Mouse (Mus musculus) intestine, embryonic 14.5 days (tissue): ENCODE data around the gene Babam2. TPM values are rescaled to one million over a fixed set of nuclear protein-coding genes. Genes with fewer than 3 reads are reported as not detected.

Source experiments
- ATAC-seq: fragments of 200-750 bp; cut with Nextera tagmentation; replicated peaks from 2 replicates; pipeline ENCODE4 v1.8.0; 2017; ENCODE audit warnings: low read depth, moderate number of reproducible peaks, moderate TSS enrichment, moderate library complexity; ENCODE audit not compliant: low FRiP score, low TSS enrichment
- DNase-seq: peaks from one replicate; pipeline ENCODE4 v3.0.0-alpha.2; 2018; ENCODE audit warnings: low spot score
- H3K27ac ChIP-seq: fragments of 300-500 bp; sonication (generic); 2 replicates; pipeline ENCODE4 v1.5.1; 2014; ENCODE audit warnings: low read depth, mild to moderate bottlenecking, control low read depth
- H3K27me3 ChIP-seq: fragments of 300-500 bp; sonication (generic); replicated peaks from 2 replicates; pipeline ENCODE4 v1.6.1; 2014; ENCODE audit warnings: low read length, control low read depth; ENCODE audit not compliant: control insufficient read depth, insufficient read depth
- H3K36me3 ChIP-seq: fragments of 300-500 bp; sonication (generic); 2 replicates; pipeline ENCODE4 v1.6.1; 2014; ENCODE audit warnings: low read length, control low read depth; ENCODE audit not compliant: control insufficient read depth, insufficient read depth
- H3K4me1 ChIP-seq: fragments of 300-500 bp; sonication (generic); replicated peaks from 2 replicates; pipeline ENCODE4 v1.6.1; 2014; ENCODE audit warnings: low read length, control low read depth, mixed read lengths; ENCODE audit not compliant: control insufficient read depth, insufficient read depth
- H3K4me2 ChIP-seq: fragments of 300-500 bp; sonication (generic); 2 replicates; pipeline ENCODE4 v1.6.1; 2014; ENCODE audit warnings: low read length
- H3K4me3 ChIP-seq: fragments of 300-500 bp; sonication (generic); 2 replicates; pipeline ENCODE4 v1.5.1; 2014; ENCODE audit warnings: low read depth, low read length, control low read depth, mixed read lengths
- H3K9ac ChIP-seq: fragments of 300-500 bp; sonication (generic); 2 replicates; pipeline ENCODE4 v1.6.1; 2014; ENCODE audit warnings: mild to moderate bottlenecking, low read length
- H3K9me3 ChIP-seq: fragments of 300-500 bp; sonication (generic); 2 replicates; pipeline ENCODE4 v1.6.1; 2016; ENCODE audit warnings: low read length, control low read depth; ENCODE audit not compliant: control insufficient read depth
- WGBS: fragments of 180-500 bp; shearing (Covaris S2); extraction: QIAGEN DNeasy Blood & Tissue Kit; methylation state at CpG from one replicate; pipeline ENCODE4 v1.1.7; 2014; 5-methylcytosine and 5-hydroxymethylcytosine counted together
- polyA plus RNA-seq: library from polyadenylated mRNA; unstranded; fragments of >200 nt; fragmentation: Nextera tagmentation; extraction: Ambion mirVana; gene quantifications from 2 replicates; pipeline ENCODE4 v1.2.1, GENCODE M21; 2014

Gene Babam2
- polyA plus RNA-seq, 1 experiment from 2014 or later: 43.5 TPM

DNA sequence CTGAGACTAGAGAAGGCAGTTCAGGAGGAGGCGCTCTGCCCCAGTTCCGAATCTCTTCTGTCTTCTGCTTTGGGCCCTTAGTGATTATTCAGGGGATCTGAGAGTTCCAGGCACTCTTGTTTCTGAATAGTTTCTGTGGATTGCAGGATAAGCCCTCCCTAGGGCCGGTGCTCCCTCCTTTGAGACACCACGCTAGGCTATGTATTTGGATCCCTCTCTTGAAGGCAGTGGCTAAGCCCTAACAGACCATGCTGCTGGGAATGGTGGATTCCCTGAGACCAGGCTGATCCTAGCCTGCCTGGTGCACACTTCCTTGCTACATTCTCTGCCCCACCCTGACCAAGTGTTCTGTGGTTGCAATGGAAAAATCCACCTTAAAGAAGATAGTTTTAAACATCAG is 371.6 kb downstream of the Babam2 start:
- DNase-seq (peak; percentile 43), ATAC-seq (no peak)
- Histone ChIP-seq H3K27me3 (no peaks in the 10 kb centered on the region), H3K4me1 (peaks cover 21% of the 10 kb centered on the region), H3K27ac (no peak overlapping the region), H3K4me3 (no peak overlapping the region), H3K36me3 (no peaks in the 10 kb centered on the region), H3K9ac (no peak overlapping the region), H3K4me2 (no peak overlapping the region), H3K9me3 (no peaks in the 10 kb centered on the region)
- 82% methylated on average over 4 of the region's 4 CpGs for WGBS

DNA sequence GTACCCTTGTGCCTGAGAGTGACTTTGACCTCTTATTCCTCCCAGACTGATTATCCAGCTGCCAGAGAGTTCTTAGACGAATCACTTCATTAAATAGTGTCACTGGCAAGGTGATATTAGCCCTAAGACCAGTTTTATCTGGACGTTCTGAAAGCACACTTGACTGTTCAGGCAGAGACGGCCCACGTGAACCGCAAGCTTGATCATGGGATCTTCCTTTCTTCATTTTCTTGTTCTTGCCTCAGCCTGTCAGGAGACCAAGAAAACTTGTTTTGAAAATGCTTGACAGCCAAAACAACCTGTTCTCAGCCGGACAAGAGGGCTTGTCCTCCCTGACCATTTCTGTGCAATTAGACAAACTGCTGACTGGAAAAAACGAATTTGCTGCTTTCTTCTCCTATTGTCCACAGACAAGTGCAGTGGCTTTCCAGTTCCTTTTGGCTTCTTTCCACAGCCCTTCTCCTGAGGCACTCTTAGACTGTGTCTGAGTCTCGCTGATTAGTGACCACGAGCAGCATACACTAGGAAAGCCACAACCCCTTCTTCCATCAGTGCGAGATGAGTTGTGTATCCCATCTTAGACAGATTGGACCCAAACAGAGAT is 372.2 kb downstream of the Babam2 start:
- ATAC-seq (no peak), DNase-seq (peak; percentile 42)
- H3K4me3 ChIP-seq: no peak overlapping the region
- no peak overlapping the region for H3K27ac ChIP-seq
- H3K9me3 ChIP-seq: no peaks in the 10 kb centered on the region
- 76% methylated on average over 10 of the region's 10 CpGs for WGBS
- H3K36me3 ChIP-seq: no peaks in the 10 kb centered on the region
- no peaks in the 10 kb centered on the region for H3K27me3 ChIP-seq
- H3K4me2 ChIP-seq: no peak overlapping the region
- no peak overlapping the region for H3K9ac ChIP-seq
- H3K4me1 ChIP-seq: peaks cover 18% of the 10 kb centered on the region

GRCm38 (mm10) chr5:32070781-32071180 is 373.3 kb downstream of the Babam2 start:
- H3K9me3 ChIP-seq: no peaks in the 10 kb centered on the region
- no peak overlapping the region for H3K4me2 ChIP-seq
- H3K27me3 ChIP-seq: no peaks in the 10 kb centered on the region
- peak; percentile 50 for DNase-seq
- no peak overlapping the region for H3K4me3 ChIP-seq
- H3K36me3 ChIP-seq: no peaks in the 10 kb centered on the region
- H3K27ac ChIP-seq: no peak overlapping the region
- peaks cover 10% of the 10 kb centered on the region for H3K4me1 ChIP-seq
- 83% methylated on average over 3 of the region's 3 CpGs for WGBS
- no peak overlapping the region for H3K9ac ChIP-seq
- ATAC-seq: no peak

GRCm38 (mm10) chr5:32071314-32071713 is 373.8 kb downstream of the Babam2 start:
- 56% methylated on average over 4 of the region's 4 CpGs for WGBS
- Histone ChIP-seq H3K4me1 (0 out of 2 replicates have a peak, but pooled peaks cover 5% of the 10 kb centered on the region), H3K9me3 (no peaks in the 10 kb centered on the region), H3K36me3 (no peaks in the 10 kb centered on the region), H3K4me3 (no peak overlapping the region), H3K27ac (no peak overlapping the region), H3K27me3 (no peaks in the 10 kb centered on the region), H3K9ac (no peak overlapping the region), H3K4me2 (no peak overlapping the region)
- DNase-seq: no peak
- no peak for ATAC-seq

- no peak for ATAC-seq
- no peak for DNase-seq
- Histone ChIP-seq H3K9ac (no peak overlapping the region), H3K4me2 (no peak overlapping the region), H3K36me3 (no peaks in the 10 kb centered on the region), H3K4me3 (no peak overlapping the region), H3K9me3 (no peaks in the 10 kb centered on the region), H3K4me1 (0 out of 2 replicates have a peak, but pooled peaks cover 3% of the 10 kb centered on the region), H3K27me3 (no peaks in the 10 kb centered on the region), H3K27ac (no peak overlapping the region)
- WGBS: 92% methylated on average over 5 of the region's 5 CpGs
Observed at GRCm38 (mm10) chr5:32071824-32072223, 374.3 kb downstream of the Babam2 start.

DNA sequence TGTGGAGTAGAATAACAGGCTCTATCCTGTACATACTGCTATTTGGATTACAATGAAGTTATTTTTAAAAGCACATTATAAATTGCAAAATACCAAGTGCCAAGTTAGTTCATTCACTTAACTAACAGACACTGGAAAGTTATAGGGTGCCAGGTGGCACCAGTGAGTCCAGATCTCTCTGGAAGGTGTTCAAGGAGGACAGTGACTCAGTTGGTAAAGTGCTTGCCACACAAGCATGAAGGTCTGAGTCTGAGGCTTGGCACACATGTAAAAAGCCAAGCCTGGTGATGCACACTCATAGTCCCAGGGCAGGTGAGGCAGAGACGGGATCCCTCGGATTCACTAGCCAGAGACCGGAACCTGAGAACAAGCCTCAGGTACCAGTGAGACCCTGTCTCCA is 375.4 kb downstream of the Babam2 start:
- Histone ChIP-seq H3K9me3 (no peaks in the 10 kb centered on the region), H3K4me2 (no peak overlapping the region), H3K36me3 (no peaks in the 10 kb centered on the region), H3K4me3 (no peak overlapping the region), H3K27ac (no peak overlapping the region), H3K4me1 (0 out of 2 replicates have a peak, but pooled peaks cover 3% of the 10 kb centered on the region), H3K27me3 (no peaks in the 10 kb centered on the region), H3K9ac (no peak overlapping the region)
- ATAC-seq (no peak), DNase-seq (no peak)
- 97% methylated on average over 3 of the region's 3 CpGs for WGBS

- Histone ChIP-seq H3K4me1 (0 out of 2 replicates have a peak, but pooled peaks cover 3% of the 10 kb centered on the region), H3K36me3 (no peaks in the 10 kb centered on the region), H3K27ac (no peak overlapping the region), H3K9me3 (no peaks in the 10 kb centered on the region), H3K4me3 (no peak overlapping the region), H3K9ac (no peak overlapping the region), H3K4me2 (no peak overlapping the region), H3K27me3 (no peaks in the 10 kb centered on the region)
- 87% methylated on average over 3 of the region's 3 CpGs for WGBS
- ATAC-seq (no peak), DNase-seq (no peak)
Observed at GRCm38 (mm10) chr5:32074053-32074452, 376.6 kb downstream of the Babam2 start.

DNA sequence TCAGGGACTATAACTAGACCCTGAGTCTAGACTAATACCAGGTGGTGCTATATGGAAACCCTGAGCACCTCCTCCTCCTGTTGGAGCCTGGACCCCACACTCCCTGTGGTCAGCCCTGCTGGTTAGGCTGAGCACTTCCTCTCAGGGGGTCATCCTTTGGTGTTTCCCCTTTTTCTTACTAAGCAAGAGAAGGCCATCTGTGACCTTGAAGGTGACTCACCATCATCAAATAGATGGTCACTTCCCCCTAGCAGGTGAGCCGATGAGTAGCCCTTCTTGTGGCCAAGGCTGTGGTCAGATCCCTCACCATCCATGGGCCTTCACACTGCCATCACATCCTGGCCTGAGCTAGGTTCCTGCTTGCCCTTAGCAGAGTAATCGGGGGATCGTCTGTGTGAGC is 379.7 kb downstream of the Babam2 start:
- no peak overlapping the region for H3K4me2 ChIP-seq
- no peak for ATAC-seq
- 90% methylated on average over 3 of the region's 3 CpGs for WGBS

DNA sequence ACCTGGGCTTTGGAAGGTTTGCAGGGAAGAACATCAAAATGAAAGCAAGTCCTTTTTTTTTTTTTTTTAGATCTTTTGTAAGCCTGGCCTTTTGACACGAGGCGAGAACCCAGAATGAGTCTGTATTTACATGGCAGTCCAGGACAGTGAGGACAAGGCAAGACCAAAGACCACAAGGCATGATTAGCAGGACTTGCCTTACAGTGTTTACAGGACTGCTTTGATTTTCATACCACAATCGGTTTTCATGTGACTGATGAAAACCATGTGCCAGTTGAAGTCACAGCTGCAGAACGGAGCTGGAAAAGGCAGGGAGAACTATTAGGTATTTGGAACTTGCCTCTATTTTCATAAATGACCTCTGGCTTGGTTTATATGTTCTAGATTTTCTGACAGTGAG is 381.5 kb downstream of the Babam2 start:
- H3K4me2 ChIP-seq: no peak overlapping the region
- no peaks in the 10 kb centered on the region for H3K36me3 ChIP-seq
- H3K4me1 ChIP-seq: 0 out of 2 replicates have a peak, but pooled peaks cover 9% of the 10 kb centered on the region
- DNase-seq: no peak
- H3K9me3 ChIP-seq: no peaks in the 10 kb centered on the region
- H3K27ac ChIP-seq: no peak overlapping the region
- H3K9ac ChIP-seq: no peak overlapping the region
- no peak overlapping the region for H3K4me3 ChIP-seq
- no peak for ATAC-seq
- 43% methylated on average over 4 of the region's 4 CpGs for whole genome bisulfite sequencing
- no peaks in the 10 kb centered on the region for H3K27me3 ChIP-seq

More for the DNA sequence above, 379.7 kb downstream of the Babam2 start:
- no peak overlapping the region for H3K4me3 ChIP-seq
- H3K4me1 ChIP-seq: 0 out of 2 replicates have a peak, but pooled peaks cover 9% of the 10 kb centered on the region
- H3K9ac ChIP-seq: no peak overlapping the region
- no peaks in the 10 kb centered on the region for H3K36me3 ChIP-seq
- H3K27ac ChIP-seq: no peak overlapping the region
- no peak for DNase-seq
- H3K9me3 ChIP-seq: no peaks in the 10 kb centered on the region
- no peaks in the 10 kb centered on the region for H3K27me3 ChIP-seq
